Mouse (Mus musculus) urinary bladder, postnatal 25 days (tissue): ENCODE measurements around the gene Asic3.

Source experiments
- DNase-seq: peaks from one replicate; pipeline ENCODE4 v3.0.0; 2022; ENCODE audit warnings: low spot score

Asic3 gene

GRCm38 (mm10) chr5:24423129-24424003 lies 10.2 kb downstream of the Asic3 start, which contains the start of the genes Cdk5 and Slc4a2:
Cdk5 (minus strand) TSS chr5:24423530.
Slc4a2 (plus strand) TSS chr5:24423837.
- DNase-seq: peak; percentile 92

GRCm38 (mm10) chr5:24424004-24424781 lies 11.0 kb downstream of the Asic3 start:
- peak; percentile 40 for DNase-seq

GRCm38 (mm10) chr5:24424861-24425411 lies 11.7 kb downstream of the Asic3 start:
- peak; percentile 72 for DNase-seq

- DNase-seq: peak; percentile 47
Measured at GRCm38 (mm10) chr5:24425421-24426036, 12.3 kb downstream of the Asic3 start.

- no peak for DNase-seq
Measured at GRCm38 (mm10) chr5:24426037-24426432, 12.8 kb downstream of the Asic3 start.

- no peak for DNase-seq
Measured at GRCm38 (mm10) chr5:24426556-24427284, 13.5 kb downstream of the Asic3 start.

- no peak for DNase-seq
Measured at GRCm38 (mm10) chr5:24427285-24427633, 14.1 kb downstream of the Asic3 start.

GRCm38 (mm10) chr5:24427981-24428402 lies 14.8 kb downstream of the Asic3 start:
- no peak for DNase-seq

- peak; percentile 18 for DNase-seq
Measured at GRCm38 (mm10) chr5:24428596-24428995, 15.4 kb downstream of the Asic3 start.

GRCm38 (mm10) chr5:24433993-24434392 lies 20.8 kb downstream of the Asic3 start:
- DNase-seq: no peak

- DNase-seq: no peak
Measured at GRCm38 (mm10) chr5:24441187-24441586, 28.0 kb downstream of the Asic3 start.

GRCm38 (mm10) chr5:24442029-24442428 lies 28.8 kb downstream of the Asic3 start:
- DNase-seq: no peak

- DNase-seq: no peak
Measured at GRCm38 (mm10) chr5:24443204-24443603, 30.0 kb downstream of the Asic3 start.

GRCm38 (mm10) chr5:24443927-24444326 lies 30.7 kb downstream of the Asic3 start:
- DNase-seq: no peak

- peak; percentile 94 for DNase-seq
Measured at GRCm38 (mm10) chr5:24444746-24445427, 31.7 kb downstream of the Asic3 start, which contains the start of gene Fastk. Fastk (minus strand) TSS chr5:24445287.

GRCm38 (mm10) chr5:24445428-24446080 lies 32.4 kb downstream of the Asic3 start:
- no peak for DNase-seq

GRCm38 (mm10) chr5:24446630-24447029 lies 33.4 kb downstream of the Asic3 start:
- no peak for DNase-seq

GRCm38 (mm10) chr5:24447624-24448298 lies 34.6 kb downstream of the Asic3 start, which contains the start of gene Tmub1:
Tmub1 (minus strand) TSS chr5:24447854.
- peak; percentile 77 for DNase-seq

- peak; percentile 83 for DNase-seq
Measured at GRCm38 (mm10) chr5:24451264-24452029, 38.3 kb downstream of the Asic3 start.
